Comparison of ENCODE assay signal across 9 mouse cellular contexts in the genomic region with DNA sequence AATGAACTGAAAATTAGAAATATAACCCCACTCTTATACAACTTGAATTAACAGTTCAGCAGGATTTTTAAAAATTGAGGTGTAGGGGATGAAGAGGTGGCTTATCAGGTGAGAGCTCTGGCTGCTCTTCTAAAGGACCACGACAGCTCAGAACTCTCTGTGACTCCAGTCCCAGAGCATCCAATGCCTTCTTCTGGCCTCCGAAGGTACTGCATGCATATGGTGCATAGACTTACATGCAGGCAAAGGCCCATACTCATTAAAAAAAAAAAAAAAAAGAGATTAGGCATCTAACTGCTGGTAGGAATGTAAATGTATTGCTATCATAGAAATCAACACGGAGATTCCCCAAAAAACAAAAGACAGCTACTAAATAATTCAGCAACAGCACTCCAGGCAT.
DNase-seq lines count a peak whose midpoint lies in the region; ATAC-seq and TF ChIP-seq lines count a peak whose summit lies in the region.
"Had no signal": no experiment of that assay in that cellular context is flagged by ENCODE, and none has a peak within 500 bp of the region (broad histone marks: within the 10 kb centered on the region; RNA-seq: fewer than 3 reads in every experiment).

No protein-coding gene starts in this region.

- no peak for TF ChIP-seq POLR2A in kidney, adult 2 months (IDR thresholded peaks at IDR 0.05; ENCODE audit: low read depth, low read length)
- no peak for TF ChIP-seq POLR2A in CH12.LX (IDR thresholded peaks at IDR 0.05; ENCODE audit: low read depth, low read length)
- no peak for TF ChIP-seq POLR2A in bone marrow, adult 2 months (IDR thresholded peaks at IDR 0.05; ENCODE audit: borderline replicate concordance, control insufficient read depth, low read depth, low read length)

- peak; percentile 32 for TF ChIP-seq CTCF in kidney, adult 2 months (conservative IDR thresholded peaks at IDR 0.05; ENCODE audit: insufficient read depth, insufficient read length, low read depth, low read length)
- peak; percentile 40 to 85 for TF ChIP-seq CTCF in CH12.LX (conservative IDR thresholded peaks at IDR 0.05 in 1 of 2, IDR thresholded peaks at IDR 0.05 in 1 of 2; ENCODE audit: low read depth in 2 of 2, low read length in 2 of 2)
- peak; percentile 59 for TF ChIP-seq CTCF in bone marrow, adult 2 months (IDR thresholded peaks at IDR 0.05; ENCODE audit: control insufficient read depth, insufficient read depth, low read length)
- peak; percentile 70 for TF ChIP-seq CTCF in midbrain, postnatal 0 days (IDR thresholded peaks at IDR 0.05)

- no peaks in the 10 kb centered on the region for H3K27me3 ChIP-seq in kidney, adult 2 months (replicated peaks; ENCODE audit: control insufficient read depth, insufficient read depth, low read length)
- H3K27me3 ChIP-seq in kidney, embryonic 14.5 days (ENCODE audit: control insufficient read depth, insufficient read depth, low read length), result no peaks in the 10 kb centered on the region
- peaks cover 2% of the 10 kb centered on the region for H3K27me3 ChIP-seq in CH12.LX (replicated peaks)
- H3K27me3 ChIP-seq in midbrain, postnatal 0 days (ENCODE audit: insufficient read depth, low read length), result no peaks in the 10 kb centered on the region

- in situ Hi-C loops in CH12.LX (cut with MboI; ENCODE audit: low pct_ligation_motif_present, low pct_unique_long_range_greater_than_20kb, low sequenced_read_pairs), result loop anchor here (5.0 kb wide), 1 partner anchor 55 kb away; no protein-coding TSS in a partner anchor

- no peaks in the 10 kb centered on the region for H3K36me3 ChIP-seq in kidney, adult 2 months (ENCODE audit: control insufficient read depth, insufficient read depth, low read length)
- no peaks in the 10 kb centered on the region for H3K36me3 ChIP-seq in kidney, embryonic 14.5 days (ENCODE audit: control insufficient read depth, insufficient read depth, low read length)
- H3K36me3 ChIP-seq in CH12.LX (replicated peaks in 1 of 2; ENCODE audit: control insufficient read depth in 1 of 2, insufficient read depth in 1 of 2, low read length in 1 of 2), result no peaks in the 10 kb centered on the region
- H3K36me3 ChIP-seq in midbrain, postnatal 0 days (ENCODE audit: insufficient read depth, low read length), result no peaks in the 10 kb centered on the region
- H3K36me3 ChIP-seq: limb, embryonic 12.5 days had no signal

- no peak for TF ChIP-seq EP300 in CH12.LX (IDR thresholded peaks at IDR 0.05; ENCODE audit: low read length)

- no peaks in the 10 kb centered on the region for H3K79me2 ChIP-seq in CH12.LX (replicated peaks; ENCODE audit: control insufficient read depth, extremely low read depth, insufficient read depth, poor library complexity, severe bottlenecking)

- dilution Hi-C loops in CH12.LX (cut with MboI; ENCODE audit: extremely low pct_ligation_motif_present, extremely low pct_unique_long_range_greater_than_20kb, low sequenced_read_pairs), result no loop called here

- 55% methylated on average over 3 of the region's 3 CpGs for WGBS in kidney, adult 2 months
- 56% methylated on average over 3 of the region's 3 CpGs for WGBS in kidney, embryonic 14.5 days
- WGBS in bone marrow, adult 2 months, result 51% methylated on average over 3 of the region's 3 CpGs
- WGBS in midbrain, postnatal 0 days, result 41% methylated on average over 3 of the region's 3 CpGs

- H3K4me3 ChIP-seq in kidney, adult 2 months (ENCODE audit: insufficient read depth, low read depth, low read length), result no peak overlapping the region
- no peak overlapping the region for H3K4me3 ChIP-seq in kidney, embryonic 14.5 days (ENCODE audit: low read length)
- H3K4me3 ChIP-seq in CH12.LX (replicated peaks in 1 of 3; ENCODE audit: low read depth in 2 of 3, low read length in 2 of 3, poor library complexity in 1 of 3), result no peak overlapping the region
- H3K4me3 ChIP-seq in bone marrow, adult 2 months (replicated peaks; ENCODE audit: control insufficient read depth, low read depth, low read length), result no peak overlapping the region
- no peak overlapping the region for H3K4me3 ChIP-seq in midbrain, postnatal 0 days (ENCODE audit: low read depth, low read length)
- H3K4me3 ChIP-seq: limb, embryonic 12.5 days had no signal

- peak; percentile 88 for TF ChIP-seq RAD21 in CH12.LX (IDR thresholded peaks at IDR 0.05; ENCODE audit: low read depth, low read length)

- no peaks in the 10 kb centered on the region for H3K4me1 ChIP-seq in kidney, adult 2 months (ENCODE audit: control insufficient read depth, insufficient read depth, low read length)
- H3K4me1 ChIP-seq in kidney, embryonic 14.5 days (ENCODE audit: control insufficient read depth, insufficient read depth, low read length), result no peaks in the 10 kb centered on the region
- H3K4me1 ChIP-seq in CH12.LX (ENCODE audit: control insufficient read depth in 1 of 2, insufficient read depth in 2 of 2), result peaks cover 3 to 16% of the 10 kb centered on the region in 2 experiments; a peak in 3 of 4 replicates
- H3K4me1 ChIP-seq in bone marrow, adult 2 months (ENCODE audit: control insufficient read depth, insufficient read depth, low read length), result no peaks in the 10 kb centered on the region; the same call in 1 of the 2 replicates
- peaks cover 11% of the 10 kb centered on the region; the same call in 1 of the 2 replicates for H3K4me1 ChIP-seq in midbrain, postnatal 0 days (ENCODE audit: insufficient read depth, low read length)
- H3K4me1 ChIP-seq: limb, embryonic 12.5 days had no signal

- H3K9me3 ChIP-seq in kidney, embryonic 14.5 days (ENCODE audit: control insufficient read depth, low read length), result no peaks in the 10 kb centered on the region
- no peaks in the 10 kb centered on the region for H3K9me3 ChIP-seq in CH12.LX (replicated peaks; ENCODE audit: low read length)
- no peaks in the 10 kb centered on the region for H3K9me3 ChIP-seq in midbrain, postnatal 0 days (ENCODE audit: low read length)
- H3K9me3 ChIP-seq: limb, embryonic 12.5 days had no signal

- intact Hi-C loops in left cerebral cortex, postnatal 25 days (cut with DNase I), result no loop called here

- ATAC-seq in kidney, embryonic 14.5 days (ENCODE audit: low FRiP score, low TSS enrichment), result no peak
- ATAC-seq in midbrain, postnatal 0 days (ENCODE audit: low FRiP score), result no peak

- DNase-seq in kidney, adult 2 months, result peak; percentile 7
- peak; percentile 69 for DNase-seq in CH12.LX (ENCODE audit: extremely low read depth)
- DNase-seq in midbrain, postnatal 0 days (ENCODE audit: low spot score), result peak; percentile 54
- DNase-seq in frontal cortex, postnatal 36 days (ENCODE audit: low spot score in 2 of 2), result no peak
- no peak for DNase-seq in left cerebral cortex, postnatal 25 days (ENCODE audit: low spot score in 2 of 2)
- no peak for DNase-seq in urinary bladder, adult 2 months (ENCODE audit: low spot score)

- no peak overlapping the region for H3K9ac ChIP-seq in kidney, embryonic 14.5 days (ENCODE audit: low read depth, low read length)
- no peak overlapping the region for H3K9ac ChIP-seq in CH12.LX (ENCODE audit: insufficient read depth, low read depth)
- no peak overlapping the region for H3K9ac ChIP-seq in midbrain, postnatal 0 days (replicated peaks; ENCODE audit: low read length, poor library complexity, severe bottlenecking)
- H3K9ac ChIP-seq: limb, embryonic 12.5 days had no signal

- no peak overlapping the region for H3K27ac ChIP-seq in kidney, adult 2 months (ENCODE audit: insufficient read depth, low read depth, low read length)
- H3K27ac ChIP-seq in kidney, embryonic 14.5 days (ENCODE audit: low read depth, low read length), result no peak overlapping the region
- H3K27ac ChIP-seq in CH12.LX (ENCODE audit: insufficient read depth, low read depth), result no peak overlapping the region
- no peak overlapping the region for H3K27ac ChIP-seq in bone marrow, adult 2 months (ENCODE audit: control insufficient read depth, insufficient read depth, low read depth, low read length, poor library complexity)
- no peak overlapping the region for H3K27ac ChIP-seq in midbrain, postnatal 0 days (ENCODE audit: low read depth, low read length)
- H3K27ac ChIP-seq: limb, embryonic 12.5 days had no signal

- H3K4me2 ChIP-seq in kidney, embryonic 14.5 days (replicated peaks; ENCODE audit: low read depth, low read length), result no peak overlapping the region
- no peak overlapping the region for H3K4me2 ChIP-seq in CH12.LX (ENCODE audit: insufficient read depth, low read depth, poor library complexity, severe bottlenecking)
- no peak overlapping the region for H3K4me2 ChIP-seq in midbrain, postnatal 0 days (ENCODE audit: low read depth, low read length, poor library complexity, severe bottlenecking)
- H3K4me2 ChIP-seq: limb, embryonic 12.5 days had no signal

TF ChIP-seq in CH12.LX, 34 proteins besides CTCF, POLR2A, EP300 and RAD21:
- TF ChIP-seq NELFE (IDR thresholded peaks at IDR 0.05; ENCODE audit: low read depth, low read length), result 0 out of 2 replicates have a peak, but pooled peaks have one; percentile 33
- TF ChIP-seq BHLHE40 (IDR thresholded peaks at IDR 0.05; ENCODE audit: low read depth, low read length), result 0 out of 2 replicates have a peak, but pooled peaks have one; percentile 11
- TF ChIP-seq MAFK (IDR thresholded peaks at IDR 0.05; ENCODE audit: insufficient replicate concordance, low read length), result no peak
- TF ChIP-seq MYC (IDR thresholded peaks at IDR 0.05; ENCODE audit: low read depth, low read length), result peak; percentile 66; the same call in 1 of the 2 replicates
- TF ChIP-seq CHD2 (IDR thresholded peaks at IDR 0.05; ENCODE audit: low read length), result no peak
- TF ChIP-seq ZNF384 (IDR thresholded peaks at IDR 0.05; ENCODE audit: low read depth, low read length), result peak; percentile 90
- peak; percentile 15; the same call in 1 of the 2 replicates for TF ChIP-seq IRF4 (IDR thresholded peaks at IDR 0.05; ENCODE audit: low read depth, low read length)
- TF ChIP-seq ZC3H11A (IDR thresholded peaks at IDR 0.05; ENCODE audit: low read depth, low read length), result peak; percentile 89
- TF ChIP-seq SMC3 (IDR thresholded peaks at IDR 0.05; ENCODE audit: low read depth, low read length), result peak; percentile 95

Comparison
In these comparisons a context has a peak if more than half of its experiments do, and no peak if none do; other contexts are left out.
1. DNase-seq: peak in kidney, adult 2 months (single experiment), CH12.LX (single experiment) and midbrain, postnatal 0 days (single experiment); none in frontal cortex, postnatal 36 days (0 of 2), left cerebral cortex, postnatal 25 days (0 of 2) and urinary bladder, adult 2 months (single experiment).
2. Peak in every context shown above with its lines, with median percentiles within 50 percentile points of each other: CTCF ChIP-seq.